Mouse (Mus musculus) thymus, adult 2 months (tissue): ENCODE measurements at regions not wholly inside any gene's neighbourhood (a gene's known extent, or its start where the extent isn't known, plus 50 kb on each side); places are given as distances from the start of the nearest gene placed in this dataset.

Experiments used
- CTCF ChIP-seq: fragments of 200-500 bp; IDR thresholded peaks from 2 replicates; pipeline ENCODE4 v1.5.1; 2012; ENCODE audit warnings: mild to moderate bottlenecking, control low read depth, low read length, moderate library complexity, borderline replicate concordance; ENCODE audit not compliant: control insufficient read depth, poor library complexity, insufficient read depth; ENCODE audit errors: extremely low read depth
- POLR2A ChIP-seq: fragments of 200-500 bp; IDR thresholded peaks from 2 replicates; pipeline ENCODE4 v1.6.1; 2012; ENCODE audit warnings: mild to moderate bottlenecking, low read length, control low read depth, moderate library complexity; ENCODE audit not compliant: control insufficient read depth, poor library complexity, insufficient read depth; ENCODE audit errors: extremely low read depth

GRCm38 (mm10) chr1:75772131-75772530, 226.1 kb downstream of the Slc4a3 start:
- TF ChIP-seq CTCF (no peak), POLR2A (no peak)
